Mouse (Mus musculus) bone marrow macrophage, adult 2 months (primary cell): Measurements from ENCODE around the gene D1Ertd622e. TPM values are rescaled to one million over a fixed set of nuclear protein-coding genes. Genes with fewer than 3 reads are reported as not detected.
A peak's percentile ranks its signal among the peaks of the same experiment; 100 is the strongest.

Source experiments
- H3K27ac ChIP-seq: 2 replicates; pipeline ENCODE4 v1.5.1; 2012; ENCODE audit warnings: low read depth, low read length; ENCODE audit not compliant: insufficient read depth
- H3K4me1 ChIP-seq: 2 replicates; pipeline ENCODE4 v1.6.1; 2012; ENCODE audit warnings: low read length; ENCODE audit not compliant: control insufficient read depth, insufficient read depth
- H3K4me3 ChIP-seq: 2 replicates; pipeline ENCODE4 v1.5.1; 2012; ENCODE audit warnings: mild to moderate bottlenecking, low read length, moderate library complexity; ENCODE audit not compliant: insufficient read depth
- CTCF ChIP-seq: IDR thresholded peaks from 2 replicates; pipeline ENCODE4 v1.5.1; 2012; ENCODE audit warnings: low read depth, mild to moderate bottlenecking, low read length, moderate library complexity
- POLR2A ChIP-seq: IDR thresholded peaks from 2 replicates; pipeline ENCODE4 v1.6.1; 2012; ENCODE audit warnings: mild to moderate bottlenecking, low read depth, low read length, borderline replicate concordance
- polyA plus RNA-seq: library from polyadenylated mRNA; stranded (reverse); fragments of >200 nt; gene quantifications from 2 replicates; pipeline ENCODE4 v1.2.4, GENCODE M21; 2012; ENCODE audit not compliant: missing spikeins, insufficient read depth, insufficient read length

D1Ertd622e gene
- polyA plus RNA-seq, 1 experiment = 102 TPM

GRCm38 (mm10) chr1:97647037-97647436, 14.8 kb downstream of the D1Ertd622e start:
- no peak overlapping the region for H3K4me3 ChIP-seq
- H3K27ac ChIP-seq = no peak overlapping the region
- H3K4me1 ChIP-seq = peaks cover 27% of the 10 kb centered on the region
- 0 out of 2 replicates have a peak, but pooled peaks have one; percentile 18 for TF ChIP-seq CTCF
- TF ChIP-seq POLR2A = no peak

GRCm38 (mm10) chr1:97634104-97634503, 27.8 kb downstream of the D1Ertd622e start:
- no peak for TF ChIP-seq CTCF
- TF ChIP-seq POLR2A = no peak
- H3K4me1 ChIP-seq = peaks cover 24% of the 10 kb centered on the region
- no peak overlapping the region for H3K27ac ChIP-seq
- H3K4me3 ChIP-seq = no peak overlapping the region

GRCm38 (mm10) chr1:97632545-97633256, 29.2 kb downstream of the D1Ertd622e start:
- Histone ChIP-seq H3K4me3 (no peak overlapping the region), H3K4me1 (peaks cover 24% of the 10 kb centered on the region), H3K27ac (0 out of 2 replicates have a peak overlapping the region, but pooled peaks have one; percentile 38)
- TF ChIP-seq POLR2A (no peak), CTCF (no peak)

- H3K4me1 ChIP-seq = peaks cover 24% of the 10 kb centered on the region
- no peak overlapping the region for H3K27ac ChIP-seq
- TF ChIP-seq POLR2A (no peak), CTCF (no peak)
- no peak overlapping the region for H3K4me3 ChIP-seq
Measured at GRCm38 (mm10) chr1:97631843-97632470, 29.9 kb downstream of the D1Ertd622e start.

GRCm38 (mm10) chr1:97630146-97630545, 31.7 kb downstream of the D1Ertd622e start:
- no peak for TF ChIP-seq POLR2A
- no peak for TF ChIP-seq CTCF
- Histone ChIP-seq H3K27ac (no peak overlapping the region), H3K4me3 (no peak overlapping the region), H3K4me1 (peaks cover 24% of the 10 kb centered on the region)

GRCm38 (mm10) chr1:97628859-97629258, 33.0 kb downstream of the D1Ertd622e start:
- Histone ChIP-seq H3K4me1 (peaks cover 27% of the 10 kb centered on the region), H3K27ac (no peak overlapping the region), H3K4me3 (no peak overlapping the region)
- TF ChIP-seq POLR2A (no peak), CTCF (no peak)

GRCm38 (mm10) chr1:97628016-97628415, 33.9 kb downstream of the D1Ertd622e start:
- no peak overlapping the region for H3K4me3 ChIP-seq
- TF ChIP-seq POLR2A = no peak
- no peak for TF ChIP-seq CTCF
- no peak overlapping the region for H3K27ac ChIP-seq
- H3K4me1 ChIP-seq = peaks cover 29% of the 10 kb centered on the region

GRCm38 (mm10) chr1:97625427-97625826, 36.4 kb downstream of the D1Ertd622e start:
- Histone ChIP-seq H3K27ac (no peak overlapping the region), H3K4me1 (peaks cover 14% of the 10 kb centered on the region), H3K4me3 (no peak overlapping the region)
- TF ChIP-seq CTCF (no peak), POLR2A (no peak)

GRCm38 (mm10) chr1:97624386-97624785, 37.5 kb downstream of the D1Ertd622e start:
- Histone ChIP-seq H3K27ac (no peak overlapping the region), H3K4me1 (peaks cover 6% of the 10 kb centered on the region; the same call in 1 of the 2 replicates), H3K4me3 (no peak overlapping the region)
- TF ChIP-seq POLR2A (no peak), CTCF (no peak)
